Mouse (Mus musculus) left cerebral cortex, postnatal 14 days (tissue): ENCODE data around the gene Cdk19. TPM values are rescaled to one million over a fixed set of nuclear protein-coding genes. Genes with fewer than 3 reads are reported as not detected.
"Not testable (repeated sequence)": the region's sequence is repeated elsewhere in the genome, so short reads cannot be mapped to it uniquely, and the experiment has no call there.

Source experiments
- DNase-seq, 2 experiments: peaks; one replicate each; pipeline ENCODE4 v3.0.0; 2021 to 2022; ENCODE audit warnings: low spot score in 2 of 2, mixed read lengths in 1 of 2
- intact Hi-C: fragments of 180-260 bp; cut with DNase I; formaldehyde crosslinking; loops from one replicate; pipeline ENCODE4 v1.15.1; 2025
- long read RNA-seq, 2 experiments: library from polyadenylated mRNA; stranded (forward); transcript quantifications; one replicate each; pipeline ENCODE4 v2.0.0; 2021
- total RNA-seq, 2 experiments: library from RNA; stranded (reverse); gene quantifications; 2 replicates each; pipeline ENCODE4 v1.2.3; 2021

Cdk19 gene
- 10 to 100 TPM; 43.0 to 43.1 TPM for total RNA-seq
- long read RNA-seq, experiment 1, full-length matches to known transcripts = 10 of 28 reads
- long read RNA-seq, experiment 1, partial matches to known transcripts = 16 of 28 reads
- long read RNA-seq, experiment 1, other reads (novel, unspliced or antisense) = 2 of 28 reads
- long read RNA-seq, experiment 2, full-length matches to known transcripts = 12 of 27 reads
- long read RNA-seq, experiment 2, partial matches to known transcripts = 13 of 27 reads
- long read RNA-seq, experiment 2, other reads (novel, unspliced or antisense) = 2 of 27 reads

DNA sequence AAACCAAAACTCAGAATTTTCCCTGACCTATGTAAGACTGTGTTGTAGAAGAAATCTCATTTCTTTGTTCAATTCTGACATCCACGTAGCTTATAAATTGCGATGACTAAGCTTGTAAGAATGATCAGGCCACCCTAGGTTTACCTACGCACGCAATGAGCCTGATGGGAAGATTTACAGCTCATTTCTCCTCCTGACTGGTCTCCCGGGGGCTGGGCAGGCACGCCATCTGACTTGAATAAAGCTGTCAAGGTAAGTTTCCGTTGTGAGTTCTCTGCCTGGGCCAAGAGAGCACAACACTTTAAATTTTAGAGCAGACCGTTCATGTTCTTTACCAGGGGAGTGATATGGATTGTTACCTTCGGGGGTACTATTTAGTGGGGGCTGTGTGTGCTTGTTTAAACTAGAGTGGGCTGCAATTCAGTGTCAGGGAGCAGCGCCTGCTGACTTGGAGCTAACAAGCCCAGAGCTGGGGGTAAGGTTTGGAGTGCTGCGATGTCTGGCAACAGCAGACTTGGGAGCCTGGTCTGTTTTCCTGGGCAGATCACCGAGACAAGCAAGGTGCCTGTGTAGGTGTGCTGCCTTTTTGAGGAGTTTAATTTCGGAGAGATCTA is at the start of gene Cdk19:
TSS of gene Cdk19 (plus strand) at position 214 of the 614 bp plus-strand sequence.
- no peak for DNase-seq
- intact Hi-C loops = no loop called here

DNA sequence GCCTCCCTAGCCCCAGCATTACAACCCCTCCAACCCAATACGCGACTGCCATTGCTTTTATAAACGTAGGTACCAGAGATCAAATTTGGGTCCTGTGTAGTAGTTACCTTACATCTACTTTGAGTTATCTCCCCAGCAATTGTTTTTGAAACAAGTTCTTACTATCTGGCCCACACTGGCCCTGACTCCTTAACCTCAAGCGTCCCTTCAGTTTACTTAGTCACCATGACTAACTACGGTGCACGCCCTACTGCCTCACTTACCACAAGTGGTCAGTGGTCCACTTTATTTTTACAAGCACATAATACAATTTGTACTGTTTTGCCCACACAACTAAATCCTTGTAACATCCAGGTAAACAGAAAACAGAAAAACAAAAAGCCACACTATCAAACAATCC is 46.7 kb upstream of the Cdk19 start:
- DNase-seq = no peak
- intact Hi-C loops = no loop called here

DNA sequence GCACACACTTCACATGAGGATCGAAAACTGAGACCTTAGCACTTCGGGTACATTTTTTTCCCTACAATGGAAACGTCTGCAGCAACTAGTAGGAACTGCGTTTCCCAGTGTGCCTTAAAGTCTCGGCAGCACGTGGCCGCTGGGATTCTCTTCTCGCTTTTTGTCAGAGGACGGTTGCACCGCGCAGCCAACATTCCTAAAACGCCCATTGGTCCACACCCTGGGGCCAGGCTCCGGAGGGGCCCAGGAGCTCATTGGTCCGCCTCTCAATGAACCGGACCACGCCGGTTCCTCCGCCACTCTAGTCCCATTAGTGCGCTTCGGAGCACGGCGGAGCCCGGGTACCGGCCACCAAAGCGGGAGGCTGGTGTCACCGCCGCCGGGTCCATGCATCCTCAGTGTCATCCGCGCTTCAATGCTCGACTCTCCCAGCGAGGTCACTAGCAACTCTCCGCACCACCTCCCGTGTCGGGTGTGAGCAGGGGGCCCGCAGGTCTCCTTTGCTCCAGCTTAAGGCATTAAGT is 38.7 kb upstream of the Cdk19 start:
- intact Hi-C loops = loop anchor here (1.0 kb wide), 1 partner anchor 49 kb away; no protein-coding TSS in a partner anchor
- DNase-seq = peak; percentile 85 to 94

DNA sequence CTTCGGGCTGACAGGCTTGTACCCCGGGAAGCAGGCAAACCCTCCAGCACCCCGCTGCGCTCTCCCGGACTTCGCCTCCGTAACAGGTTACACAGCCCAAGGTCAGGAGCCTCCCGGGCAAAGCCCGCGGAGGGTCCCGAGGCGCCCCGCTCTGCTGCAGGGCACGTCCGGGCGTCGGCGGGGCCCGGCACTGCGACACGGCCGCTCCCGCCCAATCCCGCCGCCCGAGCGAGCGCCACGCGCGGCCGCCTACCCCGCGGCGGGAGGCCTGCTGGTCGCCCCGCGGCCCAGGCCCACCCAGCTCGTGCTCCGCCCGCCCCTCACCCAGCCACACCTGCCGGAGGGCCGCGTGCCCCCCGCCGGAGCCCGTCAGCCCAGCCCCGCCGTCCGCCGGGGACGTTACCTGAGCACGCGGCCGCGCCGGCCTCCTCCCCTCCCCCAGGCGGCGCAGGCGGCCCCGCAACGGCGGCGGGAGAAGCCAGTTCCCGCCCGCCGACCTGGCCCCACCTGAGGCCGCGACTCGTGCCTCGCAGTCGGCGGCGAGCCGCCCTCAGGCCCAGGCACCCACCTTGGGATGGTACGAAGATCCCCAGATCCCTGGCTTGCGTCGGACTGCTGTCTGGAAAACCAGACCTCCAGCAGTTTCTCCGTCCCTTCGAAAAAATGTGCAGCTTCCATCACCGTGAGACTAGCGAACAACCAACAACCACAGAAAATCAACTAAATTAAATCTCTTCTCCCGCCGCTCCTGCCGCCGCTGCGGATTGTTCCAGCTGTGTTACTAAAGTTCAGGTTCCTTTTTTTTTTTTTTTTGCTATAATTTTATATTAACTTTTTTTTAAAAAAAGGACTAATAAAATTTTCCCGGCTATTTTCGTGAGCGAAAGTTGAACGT is 37.9 kb upstream of the Cdk19 start:
- DNase-seq = peak in 1 of 2 experiments; percentile 17
- intact Hi-C loops = not testable (repeated sequence)

DNA sequence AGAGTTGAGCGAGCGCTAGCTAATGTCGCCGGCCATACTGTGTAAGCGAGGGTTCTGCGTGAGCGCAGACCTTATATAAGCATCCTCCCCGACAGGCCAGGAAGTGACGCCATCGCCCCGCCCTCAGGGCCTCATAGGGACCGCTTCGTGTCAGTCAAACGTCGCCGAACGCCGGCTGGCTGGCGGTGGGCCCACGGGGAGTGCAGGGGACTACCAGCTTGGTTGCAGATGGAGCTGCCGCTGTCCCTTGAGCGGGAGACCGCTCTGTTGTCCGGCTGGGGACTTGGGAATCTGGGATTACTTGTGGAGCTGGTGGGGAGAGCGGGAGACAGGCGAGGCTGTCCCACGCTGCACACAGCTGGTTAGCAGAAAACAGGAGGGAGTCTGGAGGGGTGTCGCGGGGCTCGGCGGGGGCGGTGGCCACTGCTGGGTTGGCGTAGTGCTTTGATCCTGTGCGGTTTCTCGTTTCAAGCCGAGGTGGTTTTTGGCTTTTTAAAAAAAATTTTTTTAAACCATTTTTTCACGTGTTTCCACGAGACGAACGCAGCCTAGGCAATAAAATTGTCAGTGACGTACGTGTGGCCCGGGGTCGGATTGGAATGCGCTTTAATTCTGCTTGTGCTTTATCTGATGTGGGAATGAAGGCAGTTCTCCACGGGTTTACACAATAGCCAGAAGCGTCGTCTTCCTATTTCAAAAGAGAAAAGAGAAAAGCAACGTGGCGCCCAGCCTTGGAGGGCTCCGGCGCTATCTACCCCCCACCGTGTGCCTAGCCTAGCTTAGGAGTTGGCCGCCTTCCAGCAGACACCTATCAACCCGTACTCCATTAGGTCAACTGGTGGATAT is 37.0 kb upstream of the Cdk19 start, which contains the start of gene Amd1:
TSS of gene Amd1 (minus strand) at position 47 of the 846 bp plus-strand sequence.
- peak; percentile 99 to 100 for DNase-seq
- intact Hi-C loops = no loop called here

DNA sequence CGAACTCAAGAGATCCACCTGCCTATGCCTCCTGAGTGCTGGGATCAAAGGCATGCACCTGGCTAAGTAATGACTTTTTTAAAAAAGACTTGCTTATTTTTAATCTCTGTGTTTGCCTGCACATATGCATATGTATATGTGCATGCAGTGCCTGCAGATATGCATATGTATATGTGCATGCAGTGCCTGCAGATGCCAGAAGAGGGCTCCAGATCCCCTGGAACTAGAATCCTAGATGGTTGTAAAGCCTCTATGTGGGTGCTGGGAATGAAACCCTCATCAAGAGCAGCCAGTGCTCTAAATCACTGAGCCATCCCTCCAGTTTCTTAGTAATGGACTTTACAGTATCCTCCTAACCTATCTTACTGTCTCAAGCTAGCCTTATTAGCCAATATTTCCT is 33.4 kb upstream of the Cdk19 start:
- DNase-seq = no peak
- intact Hi-C loops = no loop called here

DNA sequence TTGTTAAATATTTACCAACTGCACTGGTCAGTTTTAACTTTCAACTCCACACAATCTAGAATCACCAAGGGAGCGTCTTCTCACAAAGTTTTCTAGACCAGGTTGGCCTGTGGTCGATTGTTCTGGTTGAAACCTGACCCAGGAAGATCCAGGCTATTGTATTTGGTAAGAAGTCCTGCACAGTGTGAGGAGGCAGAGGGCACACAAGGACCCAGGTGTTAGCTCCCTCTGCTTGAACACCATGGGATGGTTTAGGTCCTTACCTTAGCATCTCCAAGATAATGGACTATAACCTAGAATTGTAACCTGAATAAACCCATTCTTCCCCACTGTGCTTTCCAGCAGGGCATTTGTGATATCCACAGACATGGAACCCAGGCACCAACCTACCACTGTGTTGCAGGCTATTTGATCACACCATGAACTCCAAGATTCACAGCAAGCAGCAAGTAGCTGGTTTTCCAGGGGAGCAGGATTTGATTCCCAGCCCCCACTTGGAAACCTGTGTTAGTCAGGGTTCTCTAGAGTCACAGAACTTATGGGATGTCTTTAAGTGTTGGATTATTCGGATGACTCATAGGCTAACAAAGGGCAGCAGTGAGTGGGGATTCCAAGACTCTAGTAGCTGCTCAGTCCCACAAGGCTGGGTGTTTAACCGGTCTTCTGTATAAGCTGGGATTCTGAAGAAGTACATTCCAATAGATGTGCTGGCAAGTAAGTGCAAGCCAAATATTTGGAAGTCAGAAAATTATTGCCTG is 31.4 kb upstream of the Cdk19 start:
- intact Hi-C loops = no loop called here
- no peak for DNase-seq

DNA sequence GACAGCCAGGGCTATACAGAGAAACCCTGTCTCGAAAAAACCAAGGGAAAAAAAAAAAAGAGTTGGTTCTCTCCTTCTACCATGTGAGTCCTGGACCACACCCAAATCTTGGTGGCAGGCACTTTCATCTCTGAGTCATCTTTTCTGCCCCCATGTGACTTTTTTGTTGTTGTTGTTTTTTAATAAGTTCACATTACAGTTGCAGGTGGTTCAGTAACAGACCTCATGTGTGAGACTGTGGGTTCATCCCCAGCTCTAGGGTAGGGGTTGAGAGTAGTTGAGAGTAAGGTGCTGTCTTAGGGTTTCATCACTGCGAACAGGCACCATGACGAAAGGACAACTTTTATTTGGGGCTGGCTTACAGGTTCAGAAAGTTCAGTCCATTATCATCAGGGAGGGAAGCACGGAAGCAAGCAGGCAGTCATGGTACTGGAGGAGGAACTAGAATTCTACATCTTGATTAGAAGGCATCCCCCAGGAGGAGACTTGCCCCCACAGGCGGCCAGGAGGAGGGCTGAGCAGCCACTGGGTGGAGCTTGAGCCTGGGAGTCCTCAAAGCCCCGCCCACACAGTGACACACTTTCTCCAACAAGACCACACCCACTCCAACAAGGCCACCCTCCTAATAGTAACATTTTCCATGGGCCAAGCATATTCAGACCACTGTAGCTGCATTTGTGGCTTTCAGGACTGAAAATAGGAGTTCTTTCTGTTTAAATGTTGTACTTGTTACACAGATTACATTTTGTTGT is 29.3 kb upstream of the Cdk19 start:
- DNase-seq = no peak
- intact Hi-C loops = no loop called here

DNA sequence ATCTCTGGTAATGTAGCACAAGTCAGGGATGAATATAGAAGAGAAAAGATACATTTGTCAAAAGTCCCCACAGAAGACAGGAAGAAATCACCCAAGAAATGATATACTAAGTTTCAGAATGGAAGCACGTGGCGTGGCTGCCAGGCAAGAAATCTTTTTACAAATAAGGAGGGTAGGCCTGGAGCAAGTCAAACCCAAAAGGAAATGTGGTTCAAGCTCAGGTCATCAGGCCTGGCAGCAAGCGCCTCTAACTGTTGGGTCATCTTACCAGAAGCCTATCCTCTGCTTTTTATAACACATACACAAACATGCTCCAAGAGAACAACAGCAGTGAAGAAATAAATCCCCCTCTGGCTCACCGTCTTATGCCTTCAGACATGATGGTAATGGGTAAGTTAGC is 26.6 kb upstream of the Cdk19 start:
- intact Hi-C loops = no loop called here
- DNase-seq = no peak

DNA sequence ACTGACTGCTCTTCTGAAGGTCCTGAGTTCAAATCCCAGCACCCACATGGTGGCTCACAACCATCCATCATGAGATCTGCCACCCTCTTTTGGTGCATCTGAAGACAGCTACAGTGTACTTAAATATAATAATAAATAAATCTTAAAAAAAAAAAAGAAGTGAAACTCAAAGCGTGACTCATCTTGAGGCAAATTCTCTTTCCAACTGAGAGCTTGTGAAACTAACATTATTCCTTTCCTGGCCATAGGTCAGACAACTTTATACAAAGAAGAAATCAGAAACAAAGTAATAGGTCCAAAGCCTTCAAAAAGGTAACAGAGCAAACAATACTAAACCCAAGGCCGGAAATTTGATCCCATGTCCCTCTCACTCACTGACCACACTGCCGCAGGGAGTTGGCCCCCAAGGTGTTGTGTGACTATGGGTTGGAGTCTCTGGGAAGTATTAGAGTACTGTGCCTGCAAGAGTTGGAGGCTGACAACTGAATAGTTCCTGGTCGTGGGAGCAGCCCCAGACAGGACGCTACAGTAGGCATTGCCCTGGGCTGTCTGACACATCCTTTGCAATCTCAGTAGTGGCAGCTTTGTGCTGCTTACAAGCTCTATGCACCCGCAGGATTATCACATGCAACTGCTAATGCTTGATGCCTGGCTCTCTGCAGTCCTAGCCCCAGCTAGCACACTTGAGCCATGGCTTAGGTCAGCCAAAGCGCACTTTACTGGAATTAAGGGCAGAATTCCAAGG is 22.4 kb upstream of the Cdk19 start:
- intact Hi-C loops = no loop called here

DNA sequence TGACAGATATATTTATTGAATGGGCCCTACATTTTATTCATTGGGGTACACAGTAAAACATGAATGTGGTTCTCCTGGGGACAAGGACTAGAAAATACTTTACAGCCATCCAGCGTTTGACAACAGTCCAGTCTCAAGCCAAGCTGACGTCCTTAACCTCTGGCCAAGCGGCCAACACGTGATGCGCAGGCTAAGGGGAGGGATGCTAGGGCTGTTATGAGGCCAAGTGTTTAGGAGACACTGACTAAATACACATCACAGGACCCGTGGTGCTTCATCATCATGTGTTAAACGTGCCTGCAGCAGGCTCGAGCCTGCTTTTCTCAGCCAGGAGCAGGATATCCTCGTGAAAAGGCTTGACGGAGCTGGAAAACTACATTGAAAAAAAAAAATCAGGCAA is 19.1 kb upstream of the Cdk19 start:
- DNase-seq = no peak
- intact Hi-C loops = no loop called here

More for the DNA sequence above, 22.4 kb upstream of the Cdk19 start:
- no peak for DNase-seq

DNA sequence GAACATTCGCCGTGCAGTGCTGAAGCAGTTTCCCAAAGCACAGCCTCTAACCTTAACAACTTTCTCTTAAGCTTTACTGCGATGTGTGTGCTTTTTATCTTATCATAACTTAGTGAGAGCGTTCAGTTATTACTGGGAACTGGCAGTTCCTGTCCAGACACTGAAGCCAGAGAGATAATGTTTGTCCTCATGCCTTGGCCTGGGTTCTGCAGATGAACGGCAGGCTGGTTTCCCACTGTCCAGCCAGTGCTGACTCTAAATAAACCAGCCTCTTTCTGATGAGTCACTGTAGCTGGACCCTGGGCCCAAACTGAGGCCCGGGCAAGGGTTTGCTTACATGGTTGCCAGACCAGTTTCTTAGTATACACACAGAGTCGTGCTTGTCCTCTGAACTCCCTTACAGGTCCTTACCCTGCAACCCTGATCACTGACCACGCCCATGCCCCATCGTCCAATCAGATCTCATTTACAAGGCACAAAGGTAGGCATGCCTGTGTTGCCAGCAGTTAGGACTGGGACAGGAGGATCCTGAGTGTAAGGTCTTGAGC is 11.3 kb upstream of the Cdk19 start:
- DNase-seq = no peak
- intact Hi-C loops = no loop called here

DNA sequence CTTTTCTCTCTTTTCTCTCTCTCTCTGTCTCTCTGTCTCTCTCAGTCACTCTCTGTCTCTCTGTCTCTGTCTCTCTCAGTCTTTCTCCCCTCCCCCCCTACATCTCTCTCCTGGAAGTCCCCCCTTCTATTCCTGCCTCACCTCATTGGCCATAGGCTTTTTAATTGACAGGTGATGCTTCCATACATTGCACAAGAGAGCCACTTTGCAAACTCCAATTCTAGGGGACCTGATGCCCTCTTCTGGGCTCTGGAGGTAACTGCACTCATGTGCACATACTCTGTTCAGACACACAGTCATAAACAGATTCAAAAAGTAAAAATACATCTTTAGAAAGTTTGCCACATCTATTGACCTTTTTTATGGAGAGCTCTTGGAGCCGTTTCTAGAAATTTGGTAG is 9.1 kb upstream of the Cdk19 start:
- no peak for DNase-seq
- intact Hi-C loops = no loop called here

DNA sequence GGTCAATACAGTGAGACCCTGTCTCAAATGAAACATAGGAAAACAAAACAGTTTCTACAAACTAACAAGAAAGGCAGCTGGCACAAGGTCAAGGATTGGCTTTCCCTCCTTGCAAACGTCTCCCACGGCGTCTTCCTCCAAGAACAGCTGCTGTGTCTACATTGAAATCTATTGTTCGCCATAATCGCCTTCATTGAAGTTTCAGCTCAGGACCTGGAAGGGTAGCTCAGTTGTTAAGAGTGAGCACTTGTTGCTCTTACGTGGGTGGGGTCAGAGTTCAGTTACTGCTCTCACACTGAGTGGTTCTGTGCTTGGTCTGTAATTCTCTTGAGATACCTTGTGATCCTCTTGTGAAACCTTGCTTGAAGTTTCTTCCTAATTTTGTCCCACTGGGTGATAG is 6.5 kb upstream of the Cdk19 start:
- DNase-seq = no peak
- intact Hi-C loops = no loop called here

DNA sequence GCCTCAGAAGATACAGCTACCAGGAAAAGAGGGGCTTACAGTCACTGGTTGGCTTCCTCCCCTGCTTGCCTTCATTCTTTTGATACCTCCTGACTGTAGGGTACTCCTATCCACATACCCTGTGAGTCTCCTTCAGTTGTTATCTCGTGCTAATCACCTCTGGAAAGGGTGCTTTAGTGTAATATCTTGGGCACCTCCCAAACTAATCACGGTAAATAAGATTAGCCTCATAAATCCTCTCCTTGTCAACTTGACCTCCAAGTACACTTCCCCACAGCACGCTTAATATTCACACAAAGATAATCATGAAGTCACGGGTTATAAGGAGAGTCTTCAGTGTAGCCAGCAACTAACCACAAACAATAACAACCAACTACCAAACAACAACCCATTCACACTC is 2.7 kb downstream of the Cdk19 start:
- intact Hi-C loops = loop anchor here (10.0 kb wide), 1 partner anchor 77 kb away; no protein-coding TSS in a partner anchor
- DNase-seq = no peak

DNA sequence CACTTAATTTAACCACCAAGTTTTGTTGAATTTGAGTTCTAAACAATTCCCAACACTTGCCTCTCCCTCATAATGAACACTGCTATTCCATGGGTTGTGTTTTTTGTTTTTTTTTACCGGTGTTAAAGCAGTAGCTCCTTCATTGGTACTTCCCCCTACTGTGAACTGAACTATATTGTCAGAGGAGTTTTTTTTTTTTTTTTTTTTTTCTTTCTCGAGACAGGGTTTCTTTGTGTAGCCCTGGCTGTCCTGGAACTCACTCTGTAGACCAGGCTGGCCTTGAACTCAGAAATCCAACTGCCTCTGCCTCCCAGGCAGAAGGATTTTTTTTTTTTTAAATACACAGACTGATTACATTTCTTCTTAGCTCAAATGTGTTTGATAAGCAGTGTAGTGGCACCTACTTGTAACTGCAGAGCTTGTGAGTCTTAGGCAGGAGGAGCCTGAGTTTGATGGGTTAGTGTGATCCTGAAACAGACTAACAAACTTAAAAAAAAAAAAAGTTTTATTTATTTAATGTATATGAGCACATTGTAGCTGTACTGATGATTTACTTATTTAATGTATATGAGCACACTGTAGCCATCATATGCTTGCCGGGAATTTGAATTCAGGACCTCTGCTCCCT is 7.5 kb downstream of the Cdk19 start:
- intact Hi-C loops = loop anchor here (5.0 to 10.0 kb wide), 2 partner anchors 82 to 180 kb away; no protein-coding TSS in a partner anchor
- no peak for DNase-seq
